Mouse (Mus musculus) adrenal gland, postnatal 10 days (tissue): ENCODE measurements at regions not wholly inside any gene's neighbourhood (a gene's known extent, or its start where the extent isn't known, plus 50 kb on each side); places are given as distances from the start of the nearest gene placed in this dataset.
"Not testable (repeated sequence)": the region's sequence is repeated elsewhere in the genome, so short reads cannot be mapped to it uniquely, and the experiment has no call there.

Experiments
- DNase-seq: peaks from one replicate; pipeline ENCODE4 v3.0.0; 2021; ENCODE audit warnings: mixed read lengths

DNA sequence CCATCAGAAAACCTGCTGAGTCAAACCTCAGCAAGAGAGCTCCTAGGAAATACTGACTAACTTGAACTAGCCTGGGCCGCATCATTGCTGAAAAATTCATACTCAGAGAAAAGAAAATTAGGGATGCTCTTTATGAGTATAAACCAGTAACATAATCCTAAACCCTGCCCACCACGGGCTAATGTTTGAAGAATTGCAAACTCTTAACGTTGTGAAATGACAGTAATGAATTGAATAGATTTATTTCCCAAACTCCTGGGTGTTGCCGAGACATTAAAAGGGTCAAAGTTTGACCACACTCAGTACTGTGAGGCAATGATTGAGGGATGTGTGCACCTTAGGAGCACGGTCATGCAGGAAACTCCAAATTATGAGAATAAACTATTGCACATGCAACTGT is 125.3 kb downstream of the Gipc2 start:
- no peak for DNase-seq

DNA sequence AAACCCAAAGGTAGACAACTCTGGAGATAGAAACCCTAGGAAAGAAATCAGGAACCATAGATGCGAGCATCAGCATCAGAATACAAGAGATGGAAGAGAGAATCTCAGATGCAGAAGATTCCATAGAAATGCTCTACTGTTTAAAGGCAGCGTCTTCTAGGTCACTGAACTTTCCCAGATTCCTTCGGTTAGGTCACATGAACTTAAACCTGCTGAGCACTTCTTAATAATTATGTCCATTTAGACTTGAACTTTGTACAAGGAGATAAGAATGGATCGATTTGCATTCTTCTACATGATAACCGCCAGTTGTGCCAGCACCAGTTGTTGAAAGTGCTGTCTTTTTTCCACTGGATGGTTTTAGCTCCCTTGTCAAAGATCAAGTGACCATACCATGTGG is 129.2 kb downstream of the Gipc2 start:
- DNase-seq: not testable (repeated sequence)

DNA sequence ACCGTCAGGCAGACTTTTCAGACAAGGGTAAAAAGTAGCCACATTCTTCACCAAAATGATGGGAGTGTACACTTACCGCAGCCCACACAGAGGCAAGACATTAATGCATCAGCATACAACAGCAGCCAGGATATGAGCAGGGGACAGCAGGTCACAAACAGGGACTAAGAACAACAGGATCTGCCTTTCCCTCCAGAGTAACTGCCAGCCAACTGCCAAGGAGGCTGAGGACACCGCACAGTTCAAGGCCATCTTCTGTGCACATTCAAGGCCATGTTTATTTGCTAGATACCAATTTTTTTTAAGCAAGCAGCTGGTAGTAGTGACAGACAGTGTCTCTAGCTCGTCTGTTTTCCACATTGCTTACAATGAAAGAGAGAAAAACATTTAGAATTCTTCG is 130.6 kb downstream of the Gipc2 start:
- no peak for DNase-seq

GRCm38 (mm10) chr3:152034686-152035085 is 131.3 kb downstream of the Gipc2 start:
- DNase-seq: no peak

DNA sequence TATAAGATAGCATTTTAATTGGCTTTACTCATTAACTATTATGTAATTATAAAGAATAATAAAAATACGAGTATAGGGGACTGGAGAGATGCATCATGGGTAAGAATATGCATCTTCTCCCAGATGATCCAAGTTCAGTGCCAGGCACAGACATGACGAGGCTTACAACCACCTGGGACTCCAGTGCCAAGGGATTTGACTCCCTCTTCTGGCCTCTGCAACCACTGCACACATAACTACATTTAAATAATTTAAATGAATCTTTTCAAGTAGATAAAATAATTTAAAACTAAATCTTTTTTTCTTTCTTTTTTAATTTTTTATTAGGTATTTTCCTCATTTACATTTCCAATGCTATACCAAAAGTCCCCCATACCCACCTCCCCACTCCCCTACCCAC is 131.8 kb downstream of the Gipc2 start:
- no peak for DNase-seq

DNA sequence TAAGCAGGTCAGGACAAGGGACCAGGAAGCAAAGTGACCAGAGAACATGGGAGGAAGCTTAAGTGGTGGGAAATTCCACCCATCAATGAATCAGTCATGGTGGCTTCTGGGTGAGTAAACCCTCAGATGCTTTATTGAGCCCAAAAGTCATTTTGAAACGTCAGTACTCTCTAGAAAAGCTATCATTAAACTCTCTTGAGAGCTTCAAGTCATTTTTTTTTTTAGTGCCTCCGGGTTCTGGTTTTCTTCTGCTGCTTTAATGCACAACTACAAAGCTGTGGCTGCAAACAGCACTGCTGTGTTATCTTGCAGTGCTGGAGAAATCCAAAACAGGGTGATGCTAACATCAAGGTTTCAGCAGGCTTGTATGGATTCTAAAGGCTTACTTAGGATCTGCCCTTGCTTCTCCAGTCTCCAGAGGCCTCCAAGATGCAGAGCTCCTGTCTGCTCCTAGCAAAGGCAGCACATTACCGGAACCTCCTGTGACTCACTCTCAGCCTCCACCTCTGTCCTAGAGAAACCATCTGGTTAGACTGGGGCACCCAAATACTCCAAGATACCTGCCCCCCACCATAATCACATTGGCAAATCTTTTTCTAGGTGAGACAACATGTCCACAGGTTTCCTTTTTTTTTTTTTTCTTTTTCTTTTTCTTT is 133.2 kb downstream of the Gipc2 start:
- no peak for DNase-seq

GRCm38 (mm10) chr3:152028695-152029094 is 137.3 kb downstream of the Gipc2 start:
- no peak for DNase-seq

DNA sequence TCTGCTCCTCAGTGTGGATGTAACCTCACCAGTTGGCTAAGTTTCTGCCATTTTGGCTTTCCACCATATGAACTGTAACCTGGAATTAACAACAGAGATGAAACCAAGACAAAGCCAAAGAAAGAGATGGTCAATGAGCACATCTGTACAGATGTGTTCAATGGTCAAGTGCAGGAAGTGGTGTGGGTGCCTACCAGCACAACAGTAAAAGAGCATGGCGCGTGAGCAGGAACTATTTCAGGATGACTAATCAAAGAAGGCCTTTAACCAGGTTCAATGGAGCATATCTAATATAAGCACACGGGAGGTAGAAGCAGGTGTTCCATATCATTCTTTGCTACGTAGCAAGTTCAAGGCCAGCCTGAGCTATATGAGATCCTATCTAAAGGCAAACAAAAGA is 140.0 kb downstream of the Gipc2 start:
- DNase-seq: no peak

- DNase-seq: no peak
Measured at GRCm38 (mm10) chr3:152025122-152025521, 140.9 kb downstream of the Gipc2 start.

DNA sequence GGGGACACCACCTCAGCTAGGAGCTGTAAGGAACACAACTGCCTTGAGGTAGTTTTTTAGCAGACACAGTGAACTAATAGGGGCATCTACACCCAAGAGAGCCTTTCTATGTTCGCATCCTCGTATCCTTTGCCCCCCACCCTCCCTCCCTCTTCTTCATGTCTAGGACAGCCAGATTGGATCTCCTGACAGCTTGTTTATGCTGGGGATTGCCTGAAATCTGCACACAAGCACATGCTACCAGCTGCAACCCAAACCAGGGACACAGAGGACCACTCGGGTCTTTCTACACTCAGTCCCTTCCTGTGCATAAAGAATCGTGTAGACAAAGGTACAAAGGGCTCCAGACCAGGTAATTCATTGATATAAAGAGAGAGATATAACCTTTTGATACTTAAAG is 159.3 kb downstream of the Gipc2 start:
- DNase-seq: no peak

DNA sequence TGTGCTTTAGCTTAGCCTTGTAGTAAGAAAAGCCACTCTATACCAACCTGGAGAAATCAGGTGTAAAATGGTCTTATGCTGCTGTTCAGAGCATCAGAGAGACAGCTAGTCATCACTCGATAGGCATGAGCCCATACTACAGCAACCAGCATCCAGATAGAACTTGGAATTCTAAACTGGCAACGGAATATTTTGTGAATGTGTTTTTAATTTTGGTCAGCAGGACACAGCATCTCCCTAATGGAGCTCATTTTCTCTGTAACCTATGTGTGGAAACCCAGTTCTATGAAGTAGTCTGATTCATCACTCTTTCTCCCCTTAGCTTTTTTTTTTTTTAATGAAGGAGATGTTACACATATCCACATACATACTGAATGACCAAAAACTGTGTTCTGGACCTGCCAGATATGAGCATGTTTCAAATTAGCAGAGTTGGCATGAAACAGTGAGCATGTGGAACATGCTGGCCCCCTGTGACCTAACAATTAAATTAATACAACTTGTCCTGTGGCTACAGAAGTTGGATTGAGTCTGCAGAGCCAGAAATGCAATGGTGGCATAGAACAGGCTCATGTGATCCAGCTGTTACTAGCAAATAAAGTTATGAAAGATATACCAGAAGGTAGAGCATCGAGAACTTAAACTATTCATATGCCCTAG is 160.5 kb downstream of the Gipc2 start:
- no peak for DNase-seq

- DNase-seq: peak; percentile 13
Measured at GRCm38 (mm10) chr3:152004411-152004955, 161.5 kb downstream of the Gipc2 start.

GRCm38 (mm10) chr3:151997534-151998107 is 160.2 kb upstream of the Ptgfr start:
- DNase-seq: no peak

DNA sequence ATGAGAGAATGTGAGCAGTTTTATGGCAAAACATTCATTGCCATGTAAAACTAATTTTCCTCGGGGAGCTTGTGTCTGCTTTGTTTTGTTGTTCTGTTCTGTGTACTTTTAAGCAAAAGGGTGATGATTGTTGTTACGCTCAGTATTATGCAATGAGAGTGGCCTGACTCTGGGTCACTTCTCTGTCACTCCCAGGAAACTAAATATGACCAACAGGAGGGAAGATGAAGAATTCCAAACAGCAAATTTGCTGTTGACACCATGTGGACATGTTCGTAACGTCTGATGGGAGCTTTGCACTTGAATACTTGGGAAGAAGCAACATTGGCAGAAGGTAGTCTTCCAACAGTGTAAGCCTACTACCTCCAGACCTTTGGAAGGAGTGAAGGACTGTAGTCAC is 159.7 kb upstream of the Ptgfr start:
- DNase-seq: no peak

DNA sequence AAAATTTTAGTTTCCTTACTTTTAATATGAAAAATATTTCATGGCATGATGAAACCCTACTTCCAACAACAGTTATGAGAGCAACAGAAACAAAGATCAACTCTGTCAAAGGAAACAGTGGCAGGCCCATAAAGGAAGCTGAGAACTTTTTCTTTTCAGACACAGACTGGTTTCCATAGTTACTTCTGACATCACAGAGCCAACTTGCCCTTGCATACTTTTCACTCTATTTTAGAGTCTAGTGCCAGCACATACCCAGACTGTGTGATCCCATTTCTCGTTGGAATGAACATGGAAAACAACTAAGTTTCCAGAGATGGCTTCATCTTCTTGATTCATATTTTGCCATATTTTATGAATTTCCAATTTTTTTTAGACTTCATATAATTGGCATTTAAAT is 150.8 kb upstream of the Ptgfr start:
- DNase-seq: no peak

DNA sequence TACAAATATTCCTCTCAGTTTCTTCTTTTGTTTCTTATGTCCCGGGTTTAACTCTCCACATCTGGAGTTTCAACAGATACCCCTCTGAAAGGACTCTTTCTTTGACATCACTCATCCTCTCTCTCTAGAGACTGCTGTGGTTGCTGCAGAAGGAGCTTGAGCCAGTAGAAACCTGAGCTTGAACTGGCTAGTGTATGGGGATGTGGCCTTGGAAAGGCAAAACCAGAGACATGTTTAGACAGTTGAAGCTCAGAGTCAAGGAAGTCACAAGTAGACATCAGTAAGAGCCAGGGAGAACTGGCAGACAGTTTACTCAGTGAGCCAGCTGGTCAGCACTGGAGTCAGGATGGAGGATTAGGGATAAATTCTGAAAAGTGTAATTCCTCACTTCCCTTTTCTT is 140.7 kb upstream of the Ptgfr start:
- DNase-seq: no peak

DNA sequence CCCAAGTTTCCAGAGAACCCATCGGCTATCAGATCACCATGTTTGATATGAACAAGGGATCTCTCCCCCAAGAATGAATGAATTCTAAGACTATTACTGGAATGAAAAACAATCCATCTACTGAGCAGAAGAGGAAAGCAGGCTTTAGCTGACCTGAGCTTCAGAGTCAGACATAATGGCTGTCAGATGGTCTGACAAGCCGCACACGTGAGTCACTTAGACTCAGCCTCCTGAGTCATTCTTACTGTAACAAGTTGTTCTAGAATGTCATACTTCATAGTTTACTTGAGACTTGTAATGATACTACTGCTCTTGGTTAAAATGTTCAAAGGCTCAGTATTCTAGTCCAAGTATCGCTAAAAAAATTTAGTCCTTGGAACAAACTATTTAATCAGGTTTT is 140.2 kb upstream of the Ptgfr start:
- DNase-seq: no peak

- DNase-seq: no peak
Measured at GRCm38 (mm10) chr3:151949865-151950264, 112.4 kb upstream of the Ptgfr start.

DNA sequence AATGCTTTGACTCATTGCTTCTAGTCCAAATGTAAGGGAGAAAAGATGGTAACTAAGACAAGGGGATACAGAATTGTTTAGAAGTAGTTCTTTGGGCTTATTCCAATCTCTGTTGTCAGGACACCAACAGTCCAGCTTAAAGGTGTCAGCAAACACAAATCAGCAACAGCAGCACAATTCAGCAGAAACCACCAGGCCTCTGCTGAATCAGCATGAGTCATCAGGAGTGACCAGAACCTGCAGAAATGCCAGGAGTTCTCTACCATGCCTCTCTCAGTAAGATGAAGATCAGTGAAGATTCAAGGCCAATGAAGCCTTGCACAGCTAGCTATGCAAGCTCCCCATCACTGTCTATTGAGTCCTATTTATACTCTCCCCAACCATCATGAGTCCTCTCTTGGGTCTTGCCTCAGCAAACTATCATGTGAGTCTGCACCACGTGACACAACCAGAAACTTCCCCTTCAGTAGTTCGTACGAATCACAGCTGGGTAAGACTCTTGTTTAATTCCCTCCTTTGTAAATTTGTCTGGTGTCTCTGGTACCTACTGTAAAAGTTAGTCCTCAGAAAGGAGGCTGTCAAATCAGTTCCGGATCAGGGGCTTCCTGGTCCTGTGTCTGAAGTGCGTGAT is 110.7 kb upstream of the Ptgfr start:
- no peak for DNase-seq

GRCm38 (mm10) chr3:151945916-151946315 is 108.5 kb upstream of the Ptgfr start:
- DNase-seq: no peak

DNA sequence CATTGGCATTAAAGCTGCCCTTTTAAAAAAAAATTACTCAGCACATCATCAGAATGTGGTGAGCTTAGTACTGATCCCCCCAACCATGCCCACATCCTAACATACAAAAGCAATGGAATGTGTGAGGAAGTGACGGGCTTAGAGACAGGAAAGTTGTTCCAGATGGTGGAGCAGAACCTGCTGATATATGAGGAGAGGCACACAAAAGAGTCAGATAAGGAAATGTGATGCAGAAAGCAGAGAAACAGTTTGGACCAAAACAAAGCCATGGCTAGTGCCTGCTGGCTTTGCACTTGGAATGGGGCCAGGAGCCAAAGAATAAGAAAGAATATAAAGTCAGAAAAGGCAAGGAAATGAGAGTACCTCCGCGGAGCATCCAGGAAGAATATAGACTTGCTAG is 106.1 kb upstream of the Ptgfr start:
- no peak for DNase-seq

DNA sequence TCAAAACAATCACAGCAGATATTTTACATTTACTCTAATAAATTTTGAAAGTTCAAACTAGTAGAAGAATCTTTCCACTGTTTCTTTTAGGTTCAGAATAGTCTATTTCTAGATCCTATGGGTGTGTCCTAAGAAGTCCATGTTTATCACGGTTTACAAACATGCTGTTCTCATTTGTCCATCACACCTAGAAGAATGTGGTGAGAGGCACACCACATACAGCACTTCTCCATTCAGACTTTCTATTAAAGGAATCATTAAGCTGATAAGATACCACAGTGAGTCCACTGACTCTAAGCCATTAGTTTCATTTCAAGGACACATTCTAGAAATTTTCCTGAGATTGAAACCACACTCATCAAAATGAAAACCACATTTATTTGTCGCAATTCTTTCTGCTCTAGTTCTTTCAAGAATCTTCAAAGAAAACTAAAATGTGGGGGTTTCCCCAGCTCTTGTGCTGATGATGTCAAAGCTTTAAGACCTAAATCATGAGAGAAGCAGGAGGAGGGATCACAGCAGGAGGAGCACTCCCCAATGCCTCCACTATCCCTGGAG is 101.1 kb upstream of the Ptgfr start:
- no peak for DNase-seq

- DNase-seq: no peak
Measured at GRCm38 (mm10) chr3:151931656-151932055, 94.2 kb upstream of the Ptgfr start.
